Mouse (Mus musculus): ENCODE measurements at regions not wholly inside any gene's neighbourhood (a gene's known extent, or its start where the extent isn't known, plus 50 kb on each side); places are given as distances from the start of the nearest gene placed in this dataset.
"Not testable (repeated sequence)": the region's sequence is repeated elsewhere in the genome, so short reads cannot be mapped to it uniquely, and the experiment has no call there.

- 49% methylated on average over 10 of the region's 10 CpGs for WGBS
- H3K27me3 ChIP-seq (ENCODE audit: control insufficient read depth, insufficient read depth, low read length), result no peaks in the 10 kb centered on the region
- no peak overlapping the region for H3K4me3 ChIP-seq (ENCODE audit: low read depth, low read length)
- no peak overlapping the region for H3K4me2 ChIP-seq (ENCODE audit: low read depth)
- DNase-seq (ENCODE audit: low spot score) (no peak), ATAC-seq (ENCODE audit: insufficient read depth, low FRiP score, low TSS enrichment) (no peak)
- no peaks in the 10 kb centered on the region for H3K9me3 ChIP-seq (ENCODE audit: control insufficient read depth, low read length)
- H3K9ac ChIP-seq (ENCODE audit: low read length), result no peak overlapping the region; the same call in 1 of the 2 replicates
- H3K27ac ChIP-seq (ENCODE audit: low read depth, low read length), result no peak overlapping the region
- H3K4me1 ChIP-seq (ENCODE audit: control insufficient read depth, insufficient read depth, low read length), result no peaks in the 10 kb centered on the region
- no peaks in the 10 kb centered on the region for H3K36me3 ChIP-seq (ENCODE audit: control insufficient read depth, insufficient read depth, low read length)
These were observed 624.8 kb upstream of the BB014433 start for GRCm38 (mm10) chr8:15670722-15671121.

DNA sequence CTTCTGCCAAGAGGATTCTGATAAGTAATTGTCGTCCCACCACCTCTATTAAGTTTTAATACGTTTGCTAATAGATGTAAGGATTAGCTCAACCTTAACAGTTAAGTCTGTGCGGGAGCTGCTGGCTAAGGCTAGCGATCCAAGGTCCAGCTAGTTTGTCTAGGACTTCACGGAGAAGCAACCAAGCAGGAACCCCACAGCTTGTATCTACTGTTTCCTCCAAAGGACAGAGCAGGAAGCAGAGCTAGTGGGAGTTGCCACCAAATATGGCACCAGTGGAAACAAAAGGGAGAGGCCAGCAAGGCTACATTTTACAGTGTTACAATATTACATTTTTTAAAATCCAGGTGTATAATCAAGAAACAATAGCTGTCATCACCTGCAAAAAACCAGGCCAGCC lies 624.4 kb upstream of the BB014433 start:
- no peak overlapping the region for H3K4me2 ChIP-seq (ENCODE audit: low read depth)
- H3K9me3 ChIP-seq (ENCODE audit: control insufficient read depth, low read length), result no peaks in the 10 kb centered on the region
- DNase-seq (ENCODE audit: low spot score) (no peak), ATAC-seq (ENCODE audit: insufficient read depth, low FRiP score, low TSS enrichment) (no peak)
- no peak overlapping the region for H3K27ac ChIP-seq (ENCODE audit: low read depth, low read length)
- H3K27me3 ChIP-seq (ENCODE audit: control insufficient read depth, insufficient read depth, low read length), result no peaks in the 10 kb centered on the region
- no peak overlapping the region for H3K4me3 ChIP-seq (ENCODE audit: low read depth, low read length)
- WGBS, result 87% methylated on average over 5 of the region's 5 CpGs
- H3K36me3 ChIP-seq (ENCODE audit: control insufficient read depth, insufficient read depth, low read length), result no peaks in the 10 kb centered on the region
- no peaks in the 10 kb centered on the region for H3K4me1 ChIP-seq (ENCODE audit: control insufficient read depth, insufficient read depth, low read length)
- no peak overlapping the region for H3K9ac ChIP-seq (ENCODE audit: low read length)

GRCm38 (mm10) chr8:15669515-15669914 lies 623.6 kb upstream of the BB014433 start:
- no peak overlapping the region for H3K9ac ChIP-seq (ENCODE audit: low read length)
- ATAC-seq (ENCODE audit: insufficient read depth, low FRiP score, low TSS enrichment), result no peak
- H3K4me1 ChIP-seq (ENCODE audit: control insufficient read depth, insufficient read depth, low read length), result no peaks in the 10 kb centered on the region
- no peak for DNase-seq (ENCODE audit: low spot score)
- WGBS, result 82% methylated on average over 3 of the region's 3 CpGs
- no peaks in the 10 kb centered on the region for H3K27me3 ChIP-seq (ENCODE audit: control insufficient read depth, insufficient read depth, low read length)
- H3K27ac ChIP-seq (ENCODE audit: low read depth, low read length), result no peak overlapping the region
- no peak overlapping the region for H3K4me2 ChIP-seq (ENCODE audit: low read depth)
- H3K4me3 ChIP-seq (ENCODE audit: low read depth, low read length), result no peak overlapping the region
- no peaks in the 10 kb centered on the region for H3K9me3 ChIP-seq (ENCODE audit: control insufficient read depth, low read length)
- no peaks in the 10 kb centered on the region for H3K36me3 ChIP-seq (ENCODE audit: control insufficient read depth, insufficient read depth, low read length)

- Histone ChIP-seq H3K36me3 (ENCODE audit: control insufficient read depth, insufficient read depth, low read length) (no peaks in the 10 kb centered on the region), H3K4me1 (ENCODE audit: control insufficient read depth, insufficient read depth, low read length) (no peaks in the 10 kb centered on the region), H3K9ac (ENCODE audit: low read length) (no peak overlapping the region), H3K4me2 (ENCODE audit: low read depth) (no peak overlapping the region), H3K27ac (ENCODE audit: low read depth, low read length) (no peak overlapping the region), H3K27me3 (ENCODE audit: control insufficient read depth, insufficient read depth, low read length) (no peaks in the 10 kb centered on the region), H3K4me3 (ENCODE audit: low read depth, low read length) (no peak overlapping the region), H3K9me3 (ENCODE audit: control insufficient read depth, low read length) (no peaks in the 10 kb centered on the region)
- DNase-seq (ENCODE audit: low spot score) (no peak), ATAC-seq (ENCODE audit: insufficient read depth, low FRiP score, low TSS enrichment) (no peak)
- 77% methylated on average over 1 of the region's 1 CpGs for WGBS
These were observed 614.7 kb upstream of the BB014433 start for GRCm38 (mm10) chr8:15660602-15661001.

DNA sequence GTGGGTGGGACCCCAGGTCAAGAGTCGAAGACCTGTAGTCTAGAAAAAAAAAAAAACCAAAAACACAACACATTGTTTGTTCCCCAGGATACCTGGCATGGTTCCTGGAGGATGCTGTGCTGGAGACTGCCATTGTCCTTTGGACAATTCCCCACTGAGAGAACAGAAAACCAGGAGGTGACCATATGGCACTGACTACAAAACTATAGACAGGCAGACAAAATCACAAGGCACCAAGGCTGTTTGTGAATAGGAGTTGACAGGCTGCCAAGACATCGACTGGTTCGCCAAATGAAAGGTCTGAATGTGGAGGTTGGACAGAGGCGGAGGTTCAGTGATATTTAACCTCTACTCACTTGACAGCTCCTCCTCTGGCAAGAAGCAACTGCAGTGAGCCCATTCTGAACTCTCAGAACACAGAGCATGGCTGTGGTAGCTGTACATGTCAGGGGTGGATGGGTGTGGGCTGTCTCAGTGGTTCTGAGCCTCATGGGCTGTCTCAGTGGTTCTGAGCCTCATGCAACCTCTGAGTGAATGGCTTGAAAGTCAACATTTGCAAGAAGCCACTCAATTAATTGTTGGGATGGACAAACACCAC lies 589.0 kb upstream of the BB014433 start:
- H3K27ac ChIP-seq (ENCODE audit: low read depth, low read length), result no peak overlapping the region
- no peak overlapping the region for H3K9ac ChIP-seq (ENCODE audit: low read length)
- H3K4me3 ChIP-seq (ENCODE audit: low read depth, low read length), result no peak overlapping the region
- no peak overlapping the region for H3K4me2 ChIP-seq (ENCODE audit: low read depth)
- DNase-seq (ENCODE audit: low spot score), result no peak
- H3K9me3 ChIP-seq (ENCODE audit: control insufficient read depth, low read length), result no peaks in the 10 kb centered on the region
- no peak for ATAC-seq (ENCODE audit: insufficient read depth, low FRiP score, low TSS enrichment)
- H3K27me3 ChIP-seq (ENCODE audit: control insufficient read depth, insufficient read depth, low read length), result no peaks in the 10 kb centered on the region
- H3K36me3 ChIP-seq (ENCODE audit: control insufficient read depth, insufficient read depth, low read length), result no peaks in the 10 kb centered on the region
- no peaks in the 10 kb centered on the region for H3K4me1 ChIP-seq (ENCODE audit: control insufficient read depth, insufficient read depth, low read length)
- 88% methylated on average over 4 of the region's 4 CpGs for WGBS

GRCm38 (mm10) chr8:15628584-15628983 lies 582.7 kb upstream of the BB014433 start:
- no peak overlapping the region for H3K9ac ChIP-seq (ENCODE audit: low read length)
- H3K4me3 ChIP-seq (ENCODE audit: low read depth, low read length), result no peak overlapping the region
- no peak overlapping the region for H3K4me2 ChIP-seq (ENCODE audit: low read depth)
- no peaks in the 10 kb centered on the region for H3K4me1 ChIP-seq (ENCODE audit: control insufficient read depth, insufficient read depth, low read length)
- no peak for ATAC-seq (ENCODE audit: insufficient read depth, low FRiP score, low TSS enrichment)
- DNase-seq (ENCODE audit: low spot score), result no peak
- 89% methylated on average over 2 of the region's 2 CpGs for WGBS
- no peaks in the 10 kb centered on the region for H3K27me3 ChIP-seq (ENCODE audit: control insufficient read depth, insufficient read depth, low read length)
- H3K27ac ChIP-seq (ENCODE audit: low read depth, low read length), result no peak overlapping the region
- H3K9me3 ChIP-seq (ENCODE audit: control insufficient read depth, low read length), result no peaks in the 10 kb centered on the region
- H3K36me3 ChIP-seq (ENCODE audit: control insufficient read depth, insufficient read depth, low read length), result no peaks in the 10 kb centered on the region

DNA sequence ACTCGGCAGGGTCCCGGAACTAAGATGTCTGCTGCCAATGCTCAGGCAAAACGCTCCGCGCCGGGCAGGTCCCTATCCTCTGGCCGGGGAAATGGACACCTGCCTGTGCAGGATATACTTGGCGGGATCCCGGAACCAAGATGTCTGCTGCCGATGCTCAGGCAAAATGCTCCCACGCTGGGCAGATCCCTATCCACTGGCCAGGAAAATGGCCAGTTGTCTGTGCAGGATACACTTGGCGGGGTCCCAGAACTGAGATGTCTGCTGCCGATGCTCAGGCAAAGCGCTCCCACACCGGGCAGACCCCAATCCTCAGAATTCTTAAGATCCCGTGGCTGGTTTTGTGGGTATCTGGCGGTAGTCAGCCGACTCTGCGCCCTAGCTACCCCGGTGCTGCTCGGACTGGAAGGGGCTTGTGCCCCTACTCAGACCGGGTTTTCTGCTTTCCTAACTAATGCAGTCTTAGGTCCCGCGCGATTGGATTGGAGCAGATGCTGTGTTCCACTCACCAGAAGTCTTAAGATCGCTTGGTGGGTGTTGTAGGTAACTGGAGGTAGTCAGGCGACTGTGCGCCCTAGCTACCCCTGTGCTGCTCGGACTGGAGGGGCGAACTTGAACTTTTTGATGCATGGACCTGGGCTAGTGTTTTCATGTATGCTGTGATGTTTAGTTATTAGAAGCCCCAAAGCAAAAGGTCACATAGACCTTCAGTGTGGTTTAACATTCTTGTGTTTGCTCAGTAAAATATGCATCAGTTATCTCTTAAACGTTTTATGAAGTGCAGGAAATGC lies 577.9 kb upstream of the BB014433 start:
- H3K27ac ChIP-seq (ENCODE audit: low read depth, low read length); H3K9ac ChIP-seq (ENCODE audit: low read length); ATAC-seq (ENCODE audit: insufficient read depth, low FRiP score, low TSS enrichment); H3K9me3 ChIP-seq (ENCODE audit: control insufficient read depth, low read length); H3K36me3 ChIP-seq (ENCODE audit: control insufficient read depth, insufficient read depth, low read length); H3K4me1 ChIP-seq (ENCODE audit: control insufficient read depth, insufficient read depth, low read length); H3K4me3 ChIP-seq (ENCODE audit: low read depth, low read length); H3K4me2 ChIP-seq (ENCODE audit: low read depth); DNase-seq (ENCODE audit: low spot score); H3K27me3 ChIP-seq (ENCODE audit: control insufficient read depth, insufficient read depth, low read length): not testable (repeated sequence)
- WGBS, result 89% methylated on average over 30 of the region's 31 CpGs

GRCm38 (mm10) chr8:15610217-15610616 lies 564.3 kb upstream of the BB014433 start:
- Histone ChIP-seq H3K9ac (ENCODE audit: low read length) (no peak overlapping the region), H3K36me3 (ENCODE audit: control insufficient read depth, insufficient read depth, low read length) (no peaks in the 10 kb centered on the region), H3K27ac (ENCODE audit: low read depth, low read length) (no peak overlapping the region), H3K4me1 (ENCODE audit: control insufficient read depth, insufficient read depth, low read length) (no peaks in the 10 kb centered on the region), H3K27me3 (ENCODE audit: control insufficient read depth, insufficient read depth, low read length) (no peaks in the 10 kb centered on the region), H3K4me3 (ENCODE audit: low read depth, low read length) (no peak overlapping the region), H3K4me2 (ENCODE audit: low read depth) (no peak overlapping the region), H3K9me3 (ENCODE audit: control insufficient read depth, low read length) (no peaks in the 10 kb centered on the region)
- ATAC-seq (ENCODE audit: insufficient read depth, low FRiP score, low TSS enrichment) (no peak), DNase-seq (ENCODE audit: low spot score) (no peak)
- WGBS, result 66% methylated on average over 8 of the region's 8 CpGs

DNA sequence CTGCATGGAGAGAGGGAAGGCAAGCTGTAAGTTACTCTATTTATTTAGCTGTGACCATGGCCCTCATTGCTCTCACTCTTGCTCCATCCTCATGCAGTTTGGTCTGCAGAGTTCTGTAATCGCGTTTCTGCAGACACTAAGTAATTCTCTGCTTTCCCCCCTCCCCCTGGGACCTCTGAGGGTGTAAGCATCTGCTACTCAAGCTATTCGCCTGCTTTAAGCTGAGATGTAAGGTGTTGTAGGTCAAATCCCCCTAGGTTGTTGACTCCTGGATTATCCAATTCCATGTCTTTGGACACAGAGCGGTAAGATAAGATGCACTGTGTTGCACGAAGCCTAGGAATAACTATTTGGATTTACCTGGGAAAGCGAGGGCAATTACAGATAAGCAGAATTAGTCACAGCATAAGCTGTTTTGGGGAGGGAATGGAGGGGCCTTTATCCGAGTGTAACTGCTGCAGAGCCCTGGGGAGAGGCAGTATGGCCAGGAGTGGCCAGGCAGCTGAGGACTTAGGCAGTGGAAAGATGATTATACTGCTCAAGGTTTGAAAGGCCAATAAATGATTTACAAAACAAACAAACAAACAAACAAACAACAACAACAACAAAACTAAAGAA lies 561.8 kb upstream of the BB014433 start:
- no peak overlapping the region for H3K4me2 ChIP-seq (ENCODE audit: low read depth)
- ATAC-seq (ENCODE audit: insufficient read depth, low FRiP score, low TSS enrichment) (no peak), DNase-seq (ENCODE audit: low spot score) (no peak)
- H3K9ac ChIP-seq (ENCODE audit: low read length), result no peak overlapping the region
- H3K27me3 ChIP-seq (ENCODE audit: control insufficient read depth, insufficient read depth, low read length), result no peaks in the 10 kb centered on the region
- H3K4me3 ChIP-seq (ENCODE audit: low read depth, low read length), result no peak overlapping the region
- no peaks in the 10 kb centered on the region for H3K36me3 ChIP-seq (ENCODE audit: control insufficient read depth, insufficient read depth, low read length)
- no peak overlapping the region for H3K27ac ChIP-seq (ENCODE audit: low read depth, low read length)
- no peaks in the 10 kb centered on the region for H3K9me3 ChIP-seq (ENCODE audit: control insufficient read depth, low read length)
- WGBS, result 63% methylated on average over 7 of the region's 7 CpGs
- no peaks in the 10 kb centered on the region for H3K4me1 ChIP-seq (ENCODE audit: control insufficient read depth, insufficient read depth, low read length)

Measured in neural tube, embryonic 11.5 days (tissue).